Comparison of ENCODE assay signal across 8 mouse cellular contexts in the genomic region with DNA sequence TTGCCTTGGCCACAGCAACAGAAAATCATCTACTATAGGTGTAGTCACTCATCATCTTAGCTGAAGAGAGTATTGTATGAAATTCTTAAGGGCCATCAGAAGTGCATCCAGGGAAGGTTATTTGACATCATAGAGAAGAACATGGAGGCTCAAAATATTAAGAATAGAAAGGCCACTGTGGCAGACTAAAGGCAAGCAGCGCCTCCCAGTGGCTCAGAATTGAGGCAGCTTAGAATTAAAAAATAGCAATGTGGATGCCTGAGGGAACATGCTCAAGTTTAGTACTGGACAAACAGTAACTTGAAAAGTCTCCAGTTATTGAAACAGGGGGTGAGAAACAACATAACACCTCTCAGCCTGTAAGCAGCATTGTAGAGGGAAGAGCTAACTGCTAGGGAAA.
A peak's percentile ranks its signal among the peaks of the same experiment; 100 is the strongest.
DNase-seq lines count a peak whose midpoint lies in the region; ATAC-seq and TF ChIP-seq lines count a peak whose summit lies in the region.

No protein-coding gene starts in this region.

- no peaks in the 10 kb centered on the region for H3K4me1 ChIP-seq in hindbrain, embryonic 10.5 days (replicated peaks)
- no peaks in the 10 kb centered on the region for H3K4me1 ChIP-seq in hindbrain, embryonic 14.5 days (replicated peaks; ENCODE audit: control insufficient read depth, insufficient read depth, low read length)
- no peaks in the 10 kb centered on the region for H3K4me1 ChIP-seq in lung, adult 2 months (ENCODE audit: control insufficient read depth, insufficient read depth, low read length)
- no peaks in the 10 kb centered on the region for H3K4me1 ChIP-seq in forebrain, embryonic 14.5 days (ENCODE audit: control insufficient read depth, insufficient read depth, low read length)

- TF ChIP-seq CTCF in lung, adult 2 months (IDR thresholded peaks at IDR 0.05; ENCODE audit: insufficient read depth, low read length) = peak; percentile 70

- no peak overlapping the region for H3K27ac ChIP-seq in hindbrain, embryonic 10.5 days
- no peak overlapping the region for H3K27ac ChIP-seq in hindbrain, embryonic 14.5 days
- H3K27ac ChIP-seq in forebrain, embryonic 14.5 days (ENCODE audit: low read depth, low read length) = no peak overlapping the region

- H3K9me3 ChIP-seq in hindbrain, embryonic 10.5 days = peaks cover 5% of the 10 kb centered on the region; the same call in 1 of the 2 replicates
- H3K9me3 ChIP-seq in hindbrain, embryonic 14.5 days (ENCODE audit: control insufficient read depth, low read length) = no peaks in the 10 kb centered on the region
- H3K9me3 ChIP-seq in forebrain, embryonic 14.5 days (replicated peaks; ENCODE audit: control insufficient read depth, low read length) = no peaks in the 10 kb centered on the region

- no peaks in the 10 kb centered on the region for H3K27me3 ChIP-seq in hindbrain, embryonic 10.5 days (ENCODE audit: insufficient read depth, poor library complexity, severe bottlenecking)
- H3K27me3 ChIP-seq in hindbrain, embryonic 14.5 days (ENCODE audit: control insufficient read depth, insufficient read depth, low read length) = no peaks in the 10 kb centered on the region
- no peaks in the 10 kb centered on the region for H3K27me3 ChIP-seq in forebrain, embryonic 14.5 days (replicated peaks; ENCODE audit: control insufficient read depth, insufficient read depth, low read length)

- H3K4me2 ChIP-seq in hindbrain, embryonic 14.5 days (replicated peaks) = no peak overlapping the region
- H3K4me2 ChIP-seq in forebrain, embryonic 14.5 days (ENCODE audit: low read length) = no peak overlapping the region

- 0 out of 2 replicates have a peak, but pooled peaks cover 3% of the 10 kb centered on the region for H3K36me3 ChIP-seq in hindbrain, embryonic 10.5 days
- no peaks in the 10 kb centered on the region for H3K36me3 ChIP-seq in hindbrain, embryonic 14.5 days (replicated peaks; ENCODE audit: control insufficient read depth, insufficient read depth)
- 0 out of 2 replicates have a peak, but pooled peaks cover 3% of the 10 kb centered on the region for H3K36me3 ChIP-seq in forebrain, embryonic 14.5 days (ENCODE audit: control insufficient read depth, insufficient read depth, low read length)

- peak; percentile 5 for DNase-seq in hindbrain, embryonic 10.5 days (ENCODE audit: low spot score)
- DNase-seq in hindbrain, embryonic 14.5 days (ENCODE audit: low spot score) = no peak
- peak; percentile 24 for DNase-seq in urinary bladder, adult 2 months (ENCODE audit: low spot score)
- DNase-seq in urinary bladder, postnatal 10 days (ENCODE audit: low spot score) = no peak
- DNase-seq in cerebellum, postnatal 25 days = peak; percentile 60 to 74
- peak; percentile 31 for DNase-seq in lung, adult 2 months
- DNase-seq in forebrain, embryonic 14.5 days (ENCODE audit: low spot score) = no peak

- H3K4me3 ChIP-seq in hindbrain, embryonic 10.5 days = no peak overlapping the region
- H3K4me3 ChIP-seq in hindbrain, embryonic 14.5 days (replicated peaks; ENCODE audit: low read length) = no peak overlapping the region
- no peak overlapping the region for H3K4me3 ChIP-seq in lung, adult 2 months (replicated peaks; ENCODE audit: extremely low read depth, low read depth, low read length)
- no peak overlapping the region for H3K4me3 ChIP-seq in forebrain, embryonic 14.5 days (ENCODE audit: low read depth, low read length)

- no peak for ATAC-seq in hindbrain, embryonic 14.5 days (ENCODE audit: low FRiP score)
- no peak for ATAC-seq in megakaryocyte progenitor cell, adult 5-6 weeks (replicated peaks; ENCODE audit: poor library complexity)
- ATAC-seq in forebrain, embryonic 14.5 days = no peak

- WGBS in hindbrain, embryonic 10.5 days = 50% methylated on average over 1 of the region's 1 CpGs
- 44% methylated on average over 1 of the region's 1 CpGs for WGBS in hindbrain, embryonic 14.5 days
- 50% methylated on average over 1 of the region's 1 CpGs for WGBS in lung, adult 2 months
- 50% methylated on average over 1 of the region's 1 CpGs for WGBS in forebrain, embryonic 14.5 days

- no peak for TF ChIP-seq POLR2A in lung, adult 2 months (IDR thresholded peaks at IDR 0.05; ENCODE audit: borderline replicate concordance, extremely low read depth, low read depth, low read length)

- H3K9ac ChIP-seq in hindbrain, embryonic 14.5 days = no peak overlapping the region
- H3K9ac ChIP-seq in forebrain, embryonic 14.5 days (ENCODE audit: low read length) = no peak overlapping the region

Comparison
In these comparisons a context has a peak if more than half of its experiments do, and no peak if none do; other contexts are left out.
1. DNase-seq: peak in hindbrain, embryonic 10.5 days (single experiment), urinary bladder, adult 2 months (single experiment), cerebellum, postnatal 25 days (2 of 2) and lung, adult 2 months (single experiment); none in hindbrain, embryonic 14.5 days (single experiment), urinary bladder, postnatal 10 days (single experiment) and forebrain, embryonic 14.5 days (single experiment).